Mouse (Mus musculus) neural tube, embryonic 10.5 days (tissue): Measurements from ENCODE around the gene Ern2.

Source experiments
- DNase-seq: peaks from one replicate; pipeline ENCODE4 v3.0.0-alpha.2; 2017; ENCODE audit warnings: low spot score; ENCODE audit errors: extremely low spot score

Ern2 gene

DNA sequence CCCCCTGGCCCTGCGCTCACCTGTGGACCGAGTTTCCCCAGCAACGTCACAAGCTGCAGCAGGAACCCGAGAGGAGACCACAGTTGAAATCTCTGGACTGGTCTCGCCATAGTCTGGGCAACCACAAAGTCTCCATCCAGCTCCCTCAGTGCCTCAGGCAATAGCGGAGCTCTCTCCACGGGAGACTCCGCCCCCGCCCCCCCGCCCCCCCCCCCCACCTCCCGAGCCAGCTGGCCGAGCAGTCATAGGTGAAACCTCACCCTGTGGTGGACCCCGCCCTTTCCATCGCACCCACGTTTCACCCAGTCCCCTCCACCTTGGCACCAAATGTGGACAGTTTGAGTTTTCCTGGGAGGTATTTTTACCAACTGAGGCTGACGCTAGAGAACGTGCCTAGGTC is at the start of gene Ern2:
Gene Ern2, minus strand, starts transcription at position 165 of the 400 bp plus-strand sequence.
- DNase-seq: no peak

DNA sequence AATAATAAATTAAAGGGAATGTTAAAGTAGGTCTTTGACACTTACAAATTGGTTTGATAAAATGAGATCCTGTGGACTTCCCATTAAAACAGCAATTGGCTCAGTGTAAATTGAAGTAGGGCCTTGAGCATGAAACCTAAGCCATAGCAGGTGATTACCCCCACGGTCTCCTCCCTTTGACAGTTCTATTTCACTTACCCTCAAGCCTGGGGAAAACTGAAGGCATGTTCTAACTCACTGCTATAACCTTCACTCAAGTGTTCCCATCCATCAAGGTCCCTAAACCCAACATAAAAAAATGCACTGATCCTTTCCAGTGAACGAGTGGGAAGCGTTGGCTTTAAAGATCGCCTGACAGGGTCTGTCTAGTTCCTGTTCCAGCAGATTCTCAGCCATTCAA is 44.9 kb upstream of the Ern2 start:
- no peak for DNase-seq

DNA sequence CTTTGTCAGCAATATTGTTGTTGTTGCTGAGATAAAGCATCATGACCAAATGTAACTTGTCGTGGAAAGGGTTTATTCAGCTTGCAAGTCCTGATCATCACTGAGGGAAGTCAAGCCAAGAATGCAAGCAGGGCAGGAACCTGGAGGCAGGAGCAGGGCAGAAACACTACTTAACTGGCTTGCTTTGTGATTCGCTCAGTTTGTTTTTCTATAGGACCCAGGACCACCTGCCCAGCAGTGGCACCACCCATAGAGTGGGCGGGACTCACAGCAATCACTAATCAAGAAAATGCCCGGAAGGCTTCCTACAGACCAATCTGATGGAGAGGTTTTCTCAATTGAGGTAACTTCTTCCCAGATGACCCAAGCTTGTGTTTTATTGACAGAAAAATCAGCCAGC is 43.9 kb upstream of the Ern2 start:
- no peak for DNase-seq

DNA sequence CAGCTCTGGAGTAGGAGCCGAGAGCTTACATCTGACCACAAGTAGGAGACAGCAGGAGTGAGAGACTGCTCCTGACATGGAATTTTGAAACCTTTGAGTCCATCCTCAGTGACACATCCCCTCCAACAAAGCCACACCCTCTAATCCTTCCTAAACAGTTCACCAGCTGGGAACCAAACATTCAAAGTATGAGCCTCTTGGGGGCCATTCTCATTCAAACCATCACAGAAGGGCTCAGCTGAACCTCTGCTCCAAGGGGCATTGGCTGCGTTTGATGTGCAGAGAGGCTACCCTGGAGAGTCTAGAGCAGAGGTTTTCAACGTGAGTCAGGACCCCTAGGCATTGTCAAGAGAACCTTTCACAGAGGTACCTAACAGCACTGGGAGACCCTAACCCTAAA is 43.3 kb upstream of the Ern2 start:
- no peak for DNase-seq

GRCm38 (mm10) chr7:122226744-122227143 is 40.7 kb upstream of the Ern2 start:
- no peak for DNase-seq

- DNase-seq: no peak
These were observed 40.2 kb upstream of the Ern2 start for GRCm38 (mm10) chr7:122226020-122226742.

DNA sequence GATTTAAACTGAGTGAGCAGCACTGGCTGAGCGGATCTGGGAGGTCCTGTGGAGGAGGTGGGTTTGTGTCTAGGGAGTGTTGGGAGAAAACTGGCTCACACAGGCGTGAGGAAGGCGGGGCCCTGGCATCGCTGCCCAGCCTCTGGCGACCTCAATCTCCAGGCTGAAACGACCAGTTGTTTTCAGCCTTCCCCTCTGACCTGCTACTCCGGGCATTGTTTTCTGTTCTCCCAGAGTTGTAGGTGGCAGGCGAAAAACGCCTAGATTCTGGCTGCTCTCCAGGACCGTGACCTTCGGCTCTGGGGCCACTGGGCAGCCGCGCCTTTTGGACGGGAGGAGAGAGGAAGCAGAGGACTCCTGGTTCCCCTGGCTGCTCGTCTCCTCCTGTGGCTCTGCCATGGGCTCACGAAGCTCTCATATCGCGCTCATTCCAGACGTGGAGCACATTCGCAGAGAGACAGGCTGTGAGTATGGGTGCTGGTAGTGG is 33.4 kb upstream of the Ern2 start, which contains the start of gene Chp2:
Gene Chp2, plus strand, starts transcription at position 182 of the 487 bp plus-strand sequence.
- no peak for DNase-seq

- no peak for DNase-seq
These were observed 22.4 kb upstream of the Ern2 start for GRCm38 (mm10) chr7:122208276-122209021.

DNA sequence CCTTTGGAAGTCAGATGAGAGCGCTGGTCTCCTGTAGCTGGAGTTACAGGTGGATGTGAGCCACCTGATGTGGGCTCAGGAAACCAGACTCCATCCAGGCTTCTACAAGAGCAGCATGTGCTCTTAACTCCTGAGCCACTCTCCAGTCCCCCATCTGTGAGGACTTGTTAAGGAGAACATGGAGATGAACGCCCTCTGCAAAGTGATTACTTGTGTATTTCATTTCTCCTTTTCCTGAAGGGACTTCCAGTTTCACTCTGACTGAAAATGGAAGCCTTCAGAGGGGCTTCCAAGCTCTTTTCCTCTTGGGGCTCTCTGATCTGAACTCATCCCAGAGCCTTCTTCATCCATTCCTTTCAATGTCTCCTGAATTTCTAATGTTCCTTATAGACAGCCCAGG is 20.1 kb upstream of the Ern2 start:
- DNase-seq: no peak

- no peak for DNase-seq
These were observed 17.9 kb upstream of the Ern2 start for GRCm38 (mm10) chr7:122203936-122204335.

GRCm38 (mm10) chr7:122199296-122199695 is 13.3 kb upstream of the Ern2 start:
- no peak for DNase-seq

DNA sequence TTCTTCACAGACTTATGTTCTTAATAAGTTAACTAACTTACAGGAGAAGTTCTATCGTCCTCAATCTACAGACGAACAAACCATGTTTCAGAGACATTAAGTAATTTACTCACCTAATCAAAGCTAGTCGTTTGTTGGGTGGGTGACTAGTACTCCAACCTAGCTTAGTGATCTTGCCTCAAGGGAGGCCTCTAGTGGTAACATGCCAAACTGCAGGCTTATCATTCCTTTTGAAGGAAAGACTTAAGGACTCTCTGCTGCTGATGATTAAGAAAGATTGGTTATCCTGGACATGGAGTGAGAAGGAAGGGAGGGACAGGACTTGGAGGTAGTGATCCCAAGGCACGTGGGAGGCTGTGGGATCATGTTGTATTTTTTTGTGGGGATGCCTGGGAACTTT is 11.3 kb upstream of the Ern2 start:
- peak; percentile 38 for DNase-seq

- no peak for DNase-seq
These were observed 10.8 kb upstream of the Ern2 start for GRCm38 (mm10) chr7:122196771-122197170.

DNA sequence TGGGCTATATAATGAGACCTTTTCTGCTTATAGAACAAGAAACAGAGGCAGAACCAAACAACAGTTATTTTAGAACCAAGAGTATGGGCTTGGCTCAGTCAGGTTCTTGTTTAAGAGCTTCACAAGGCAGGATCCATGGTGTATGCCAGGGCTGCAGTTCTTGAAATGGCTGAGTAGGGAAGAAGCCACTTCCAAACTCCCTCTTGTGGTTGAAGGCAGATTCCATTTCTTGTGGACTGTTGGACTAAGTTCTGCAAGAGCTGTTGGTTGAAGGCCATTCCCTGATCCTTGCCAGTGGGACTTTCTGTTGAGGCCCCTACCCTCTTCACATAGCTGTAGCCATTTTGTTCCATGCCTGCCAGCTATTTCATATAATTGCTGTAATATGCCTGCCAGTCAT is 7.9 kb upstream of the Ern2 start:
- DNase-seq: no peak

- DNase-seq: no peak
These were observed 5.1 kb upstream of the Ern2 start for GRCm38 (mm10) chr7:122191097-122191496.

DNA sequence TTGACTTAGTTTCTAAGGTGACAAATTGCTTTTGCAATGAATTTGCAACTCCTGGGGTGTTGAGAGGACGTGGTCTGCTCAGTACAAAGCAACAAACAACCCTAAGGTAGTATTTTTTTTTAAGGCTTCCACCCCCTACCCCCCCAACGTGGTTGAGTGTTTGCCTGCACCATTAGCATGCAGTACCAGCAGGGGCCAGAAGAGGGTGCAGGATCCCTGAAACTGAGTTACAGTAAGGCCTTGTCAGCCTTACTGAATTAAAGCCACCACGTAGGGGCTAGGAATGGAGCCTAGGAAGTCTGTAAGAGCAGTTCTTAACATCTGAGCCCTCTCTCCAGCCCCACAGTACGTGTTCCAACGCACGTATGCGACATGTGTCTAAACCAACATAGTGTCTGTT is 3.5 kb upstream of the Ern2 start:
- DNase-seq: peak; percentile 77

GRCm38 (mm10) chr7:122184569-122184968 is 1.4 kb downstream of the Ern2 start:
- no peak for DNase-seq

DNA sequence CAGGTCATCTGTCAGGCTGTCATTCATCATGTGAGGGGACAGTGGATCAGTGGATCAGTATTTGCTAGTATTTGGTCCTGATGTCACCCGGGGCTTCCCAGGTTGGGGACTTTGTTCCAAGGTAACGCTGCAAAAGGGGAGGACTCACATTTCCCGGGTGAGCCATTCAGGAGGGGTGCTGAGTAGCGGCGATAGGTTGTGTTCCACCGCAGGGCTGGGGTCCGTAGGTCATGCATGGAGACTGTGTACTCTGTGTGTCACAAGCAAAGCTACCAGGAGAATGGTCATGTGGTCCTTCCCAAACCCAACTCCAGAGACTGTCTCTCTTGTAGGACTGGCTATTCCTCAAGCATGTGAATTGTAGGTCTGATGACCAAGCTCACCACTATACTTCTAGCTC is 5.3 kb downstream of the Ern2 start:
- no peak for DNase-seq

GRCm38 (mm10) chr7:122171613-122172012 is 14.4 kb downstream of the Ern2 start:
- DNase-seq: no peak

DNA sequence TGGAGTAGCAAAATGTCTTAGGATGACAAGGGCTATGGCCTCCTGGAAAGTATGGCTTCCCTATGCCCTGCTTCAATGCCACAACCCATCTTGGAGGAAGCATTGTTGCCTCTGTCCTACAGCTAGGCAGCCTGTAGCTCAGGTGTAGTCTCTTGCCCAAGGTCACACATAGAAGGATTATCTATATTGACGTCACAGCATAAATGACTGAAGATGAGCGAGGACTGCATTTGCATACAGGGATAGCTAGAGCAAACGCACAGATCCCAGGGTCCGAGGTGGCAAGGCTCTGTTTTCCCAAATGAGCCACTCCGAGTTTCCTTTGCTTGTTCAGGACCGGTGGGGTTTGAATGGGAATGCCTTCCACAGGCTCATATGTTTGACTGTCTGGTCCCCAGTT is 15.3 kb downstream of the Ern2 start:
- no peak for DNase-seq

DNA sequence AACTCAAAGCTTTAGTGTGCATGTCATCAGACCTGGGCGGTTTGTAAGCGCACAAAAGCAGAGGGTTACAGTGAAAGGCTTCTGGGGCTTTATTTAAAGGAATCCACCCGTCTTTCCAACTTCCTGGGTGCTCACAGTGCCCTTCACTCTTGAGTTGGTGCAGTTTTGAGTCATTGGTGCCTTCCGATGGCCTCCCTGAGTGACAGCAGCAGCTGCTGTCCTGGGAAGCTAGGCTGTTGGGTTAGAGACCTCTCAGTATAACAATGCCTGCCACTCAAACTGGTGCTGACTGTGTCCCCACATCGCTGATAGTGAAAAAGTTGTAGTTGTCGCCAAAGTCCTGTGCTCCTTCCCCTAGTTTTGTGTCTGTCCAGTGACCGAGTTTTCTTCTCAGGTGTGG is 18.8 kb downstream of the Ern2 start:
- DNase-seq: no peak

DNA sequence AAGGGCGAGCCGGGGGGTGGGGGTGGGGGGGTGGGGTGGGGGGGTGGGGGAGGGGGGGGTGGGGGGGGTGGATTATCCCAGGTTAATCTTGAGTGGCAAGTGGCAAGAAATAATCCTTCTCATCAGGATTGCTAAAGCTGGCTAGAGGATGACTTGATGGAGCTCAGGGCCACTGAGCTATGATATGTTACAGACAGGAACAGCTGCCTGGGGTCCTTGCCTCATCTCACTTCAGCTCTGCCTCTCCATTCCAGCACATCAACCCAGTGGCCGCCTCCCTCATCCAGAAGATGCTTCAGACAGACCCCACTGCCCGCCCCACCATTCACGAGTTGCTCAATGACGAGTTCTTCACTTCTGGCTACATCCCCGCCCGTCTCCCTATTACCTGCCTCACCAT is 22.2 kb downstream of the Ern2 start:
- no peak for DNase-seq

DNA sequence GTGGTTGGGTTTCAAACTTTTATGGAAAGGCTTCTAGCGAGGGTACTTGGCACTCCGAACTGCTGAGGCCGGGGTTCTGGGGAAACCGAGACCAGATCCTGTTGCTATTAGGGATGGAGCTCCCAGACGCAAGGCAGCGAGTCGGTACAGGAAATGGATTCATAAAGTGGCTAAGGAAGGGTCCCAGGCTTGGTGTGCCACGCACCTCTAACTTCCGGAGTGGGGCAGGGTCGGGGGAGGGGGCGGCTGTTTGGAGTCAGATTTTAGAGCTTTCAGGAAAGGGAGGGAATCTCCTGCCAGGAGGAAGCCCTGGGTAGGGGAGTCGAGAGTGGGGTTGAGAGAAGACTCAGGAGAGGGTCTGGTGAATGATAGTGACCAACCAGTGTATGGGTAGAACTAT is 26.0 kb downstream of the Ern2 start:
- DNase-seq: peak; percentile 44
